Mouse (Mus musculus) mesoderm, embryonic 11.5 days (tissue): Measurements from ENCODE around the gene Pcare.
"Not testable (repeated sequence)": the region's sequence is repeated elsewhere in the genome, so short reads cannot be mapped to it uniquely, and the experiment has no call there.

Experiments used
- DNase-seq: peaks from one replicate; pipeline ENCODE4 v3.0.0-alpha.2; 2012; ENCODE audit warnings: low read depth, low spot score

Pcare gene

GRCm38 (mm10) chr17:71752831-71753230 lies at the start of gene Pcare:
TSS of gene Pcare (minus strand) at chr17:71752894.
- DNase-seq, result no peak

GRCm38 (mm10) chr17:71795521-71796205 lies 43.0 kb upstream of the Pcare start:
- DNase-seq, result no peak

GRCm38 (mm10) chr17:71791622-71792021 lies 38.9 kb upstream of the Pcare start:
- no peak for DNase-seq

- no peak for DNase-seq
Measured at GRCm38 (mm10) chr17:71791109-71791508, 38.4 kb upstream of the Pcare start.

- DNase-seq, result no peak
Measured at GRCm38 (mm10) chr17:71786456-71786855, 33.8 kb upstream of the Pcare start.

GRCm38 (mm10) chr17:71783366-71783735 lies 30.7 kb upstream of the Pcare start:
- DNase-seq, result no peak

GRCm38 (mm10) chr17:71782699-71783365 lies 30.1 kb upstream of the Pcare start:
- DNase-seq, result peak; percentile 34

GRCm38 (mm10) chr17:71782242-71782698 lies 29.6 kb upstream of the Pcare start:
- peak; percentile 30 for DNase-seq

- no peak for DNase-seq
Measured at GRCm38 (mm10) chr17:71780945-71781344, 28.3 kb upstream of the Pcare start.

- no peak for DNase-seq
Measured at GRCm38 (mm10) chr17:71780490-71780889, 27.8 kb upstream of the Pcare start.

- DNase-seq, result no peak
Measured at GRCm38 (mm10) chr17:71778696-71779095, 26.0 kb upstream of the Pcare start.

- no peak for DNase-seq
Measured at GRCm38 (mm10) chr17:71775279-71775678, 22.6 kb upstream of the Pcare start.

GRCm38 (mm10) chr17:71774173-71774572 lies 21.5 kb upstream of the Pcare start:
- DNase-seq, result no peak

GRCm38 (mm10) chr17:71770696-71771095 lies 18.0 kb upstream of the Pcare start:
- no peak for DNase-seq

- peak; percentile 48 for DNase-seq
Measured at GRCm38 (mm10) chr17:71769564-71769963, 16.9 kb upstream of the Pcare start.

GRCm38 (mm10) chr17:71768173-71768572 lies 15.5 kb upstream of the Pcare start, which contains the start of gene Clip4:
TSS of gene Clip4 (plus strand) at chr17:71768473.
- DNase-seq, result not testable (repeated sequence)

- no peak for DNase-seq
Measured at GRCm38 (mm10) chr17:71760536-71760935, 7.8 kb upstream of the Pcare start.

- DNase-seq, result no peak
Measured at GRCm38 (mm10) chr17:71749616-71750168, 3.0 kb downstream of the Pcare start.

- no peak for DNase-seq
Measured at GRCm38 (mm10) chr17:71747561-71747960, 5.1 kb downstream of the Pcare start.

GRCm38 (mm10) chr17:71746114-71746513 lies 6.6 kb downstream of the Pcare start:
- DNase-seq, result no peak

- DNase-seq, result no peak
Measured at GRCm38 (mm10) chr17:71742935-71743334, 9.8 kb downstream of the Pcare start.

GRCm38 (mm10) chr17:71742156-71742555 lies 10.5 kb downstream of the Pcare start:
- no peak for DNase-seq

GRCm38 (mm10) chr17:71736442-71736841 lies 16.3 kb downstream of the Pcare start:
- DNase-seq, result no peak
